Mouse (Mus musculus) ES-E14 (cell line): ENCODE measurements around the gene Efhc1. TPM values are rescaled to one million over a fixed set of nuclear protein-coding genes. Genes with fewer than 3 reads are reported as not detected.

ENCODE experiments used
- DNase-seq: peaks from one replicate; pipeline ENCODE4 v3.0.0-alpha.2; 2013; ENCODE audit warnings: low read depth, low spot score
- H3K27ac ChIP-seq: 2 replicates; pipeline ENCODE4 v1.5.1; 2012; ENCODE audit warnings: low read depth, mild to moderate bottlenecking, low read length, moderate library complexity, mixed read lengths; ENCODE audit not compliant: poor library complexity, insufficient read depth, severe bottlenecking
- H3K36me3 ChIP-seq: 2 replicates; pipeline ENCODE4 v1.6.1; 2012; ENCODE audit warnings: mild to moderate bottlenecking, low read length, moderate library complexity, mixed read lengths; ENCODE audit not compliant: control insufficient read depth, poor library complexity, insufficient read depth, severe bottlenecking
- H3K4me1 ChIP-seq, 2 experiments: fragments of 150-350 bp in 1 of 2; sonication (generic) in 1 of 2; 2 replicates each; pipeline ENCODE4 v1.6.1; 2012; ENCODE audit warnings: low read length in 2 of 2, mild to moderate bottlenecking in 1 of 2, mixed read lengths in 1 of 2; ENCODE audit not compliant: control insufficient read depth in 2 of 2, insufficient read depth in 2 of 2, poor library complexity in 1 of 2
- H3K4me3 ChIP-seq, 2 experiments: fragments of 150-350 bp in 1 of 2; sonication (generic) in 1 of 2; 2 replicates each; pipeline ENCODE4 v1.5.1; 2012; ENCODE audit warnings: low read length in 2 of 2, low read depth in 1 of 2, mild to moderate bottlenecking in 1 of 2, mixed read lengths in 1 of 2; ENCODE audit not compliant: insufficient read depth in 1 of 2, poor library complexity in 1 of 2, severe bottlenecking in 1 of 2
- H3K9ac ChIP-seq: 2 replicates; pipeline ENCODE4 v1.6.1; 2012; ENCODE audit warnings: low read depth, mild to moderate bottlenecking, low read length, mixed read lengths; ENCODE audit not compliant: poor library complexity, insufficient read depth, severe bottlenecking
- H3K9me3 ChIP-seq: fragments of 150-350 bp; sonication (generic); 2 replicates; pipeline ENCODE4 v1.6.1; 2012; ENCODE audit warnings: low read depth, mild to moderate bottlenecking, low read length; ENCODE audit not compliant: control insufficient read depth, insufficient read depth
- CHD2 ChIP-seq: IDR thresholded peaks from 2 replicates; pipeline ENCODE4 v1.6.1; 2014; ENCODE audit warnings: mild to moderate bottlenecking, low read depth, low read length, inconsistent platforms
- HCFC1 ChIP-seq: IDR thresholded peaks from 2 replicates; pipeline ENCODE4 v1.6.1; 2012; ENCODE audit warnings: low read length, inconsistent platforms, borderline replicate concordance; ENCODE audit not compliant: insufficient read depth
- MAFK ChIP-seq: IDR thresholded peaks from 2 replicates; pipeline ENCODE4 v1.6.1; 2014; ENCODE audit warnings: mild to moderate bottlenecking, low read depth, low read length, inconsistent platforms; ENCODE audit not compliant: insufficient read depth
- ZC3H11A ChIP-seq: IDR thresholded peaks from 2 replicates; pipeline ENCODE4 v1.6.1; 2012; ENCODE audit warnings: low read depth, mild to moderate bottlenecking, inconsistent platforms, low read length, borderline replicate concordance
- ZNF384 ChIP-seq: IDR thresholded peaks from 2 replicates; pipeline ENCODE4 v1.6.1; 2012; ENCODE audit warnings: low read depth, low read length, inconsistent platforms
- in situ Hi-C, 2 experiments: fragments of 600-800 bp; cut with MboI; formaldehyde crosslinking; loops; one replicate each; pipeline ENCODE4 v1.15.1; 2025; ENCODE audit warnings: low sequenced_read_pairs in 2 of 2, inconsistent platforms in 1 of 2; ENCODE audit not compliant: unreplicated experiment in 2 of 2
- total RNA-seq: library from RNA; depleted of rRNA; stranded (reverse); fragments of 300-350 nt; gene quantifications from 2 replicates; pipeline ENCODE4 v1.2.3, GENCODE M21; 2012

Gene Efhc1
- total RNA-seq, 1 experiment: 1.7 TPM

- TF ChIP-seq MAFK (no peak), ZC3H11A (no peak), HCFC1 (no peak), ZNF384 (no peak), CHD2 (no peak)
- Histone ChIP-seq H3K27ac (no peak overlapping the region), H3K4me3 (no peak overlapping the region), H3K9me3 (no peaks in the 10 kb centered on the region), H3K36me3 (no peaks in the 10 kb centered on the region), H3K9ac (no peak overlapping the region), H3K4me1 (no peaks in the 10 kb centered on the region)
- in situ Hi-C loops: no loop called here
- DNase-seq: no peak
Observed at GRCm38 (mm10) chr1:20993690-20994089, 42.3 kb downstream of the Efhc1 start.

DNA sequence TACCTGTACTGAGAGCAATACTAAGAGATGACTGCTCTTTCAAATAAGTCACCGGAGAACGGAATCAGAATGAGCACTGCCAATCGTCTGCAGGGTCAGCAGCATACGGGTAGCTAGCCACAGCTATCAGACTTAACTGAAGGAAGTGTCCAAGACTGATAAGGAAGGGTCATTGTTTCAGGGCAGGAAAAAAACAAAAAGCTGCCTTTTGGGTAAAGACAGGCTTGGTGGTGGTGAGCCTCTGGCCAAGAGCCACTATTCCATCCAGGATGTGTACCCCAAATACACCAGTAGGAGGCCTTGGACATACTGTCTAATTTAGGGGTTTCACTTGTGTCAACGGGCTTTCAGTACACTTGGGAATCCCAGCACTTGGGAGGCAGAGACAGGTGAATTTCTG lies 42.9 kb downstream of the Efhc1 start:
- TF ChIP-seq ZC3H11A (no peak), HCFC1 (no peak), CHD2 (no peak), ZNF384 (no peak), MAFK (no peak)
- no peaks in the 10 kb centered on the region for H3K4me1 ChIP-seq

GRCm38 (mm10) chr1:20995331-20995986 lies 44.0 kb downstream of the Efhc1 start:
- no peak overlapping the region for H3K27ac ChIP-seq
- H3K4me3 ChIP-seq: no peak overlapping the region
- H3K36me3 ChIP-seq: no peaks in the 10 kb centered on the region
- DNase-seq: no peak
- no peaks in the 10 kb centered on the region for H3K4me1 ChIP-seq
- H3K9me3 ChIP-seq: no peaks in the 10 kb centered on the region
- H3K9ac ChIP-seq: no peak overlapping the region
- in situ Hi-C loops: no loop called here
- TF ChIP-seq HCFC1 (no peak), ZNF384 (no peak), MAFK (no peak), CHD2 (no peak), ZC3H11A (no peak)

More for the DNA sequence above, 42.9 kb downstream of the Efhc1 start:
- Histone ChIP-seq H3K4me3 (no peak overlapping the region), H3K36me3 (no peaks in the 10 kb centered on the region), H3K9ac (no peak overlapping the region), H3K9me3 (no peaks in the 10 kb centered on the region), H3K27ac (no peak overlapping the region)
- in situ Hi-C loops: no loop called here
- DNase-seq: no peak

GRCm38 (mm10) chr1:20996603-20997327 lies 45.3 kb downstream of the Efhc1 start:
- Histone ChIP-seq H3K4me3 (no peak overlapping the region), H3K27ac (no peak overlapping the region), H3K9me3 (no peaks in the 10 kb centered on the region), H3K9ac (no peak overlapping the region), H3K4me1 (no peaks in the 10 kb centered on the region), H3K36me3 (no peaks in the 10 kb centered on the region; the same call in 1 of the 2 replicates)
- no peak for DNase-seq
- in situ Hi-C loops: no loop called here
- no peak for TF ChIP-seq HCFC1
- TF ChIP-seq ZC3H11A: no peak
